Mouse (Mus musculus) heart, postnatal 0 days (tissue): ENCODE data around the gene Prkcz.

Source experiments
- CTCF ChIP-seq: IDR thresholded peaks from 2 replicates; pipeline ENCODE4 v1.5.1; 2016; ENCODE audit warnings: antibody characterized with exemption, control low read depth, low read depth
- EP300 ChIP-seq: IDR thresholded peaks from 2 replicates; pipeline ENCODE4 v1.6.1; 2016; ENCODE audit warnings: antibody characterized with exemption, low read depth

DNA sequence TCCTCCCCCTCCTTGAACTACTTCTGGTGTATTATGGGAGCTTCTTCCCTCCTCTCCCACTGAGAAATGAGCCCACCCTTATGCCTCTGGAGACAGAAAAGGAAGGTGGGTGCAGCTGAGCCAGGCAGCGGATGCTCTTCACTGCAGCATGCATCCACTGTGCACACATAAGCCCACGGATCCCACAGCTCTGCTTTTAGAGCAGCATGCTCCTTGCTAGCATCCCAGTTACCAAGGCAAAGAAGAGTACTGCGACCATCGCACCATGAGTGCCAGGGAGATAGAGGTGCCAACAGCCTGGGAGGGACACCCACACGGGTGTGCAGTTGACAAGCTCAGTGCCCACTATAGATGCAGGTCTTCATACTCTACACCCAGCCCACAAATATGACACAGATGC lies 34.3 kb upstream of the Prkcz start:
- no peak for TF ChIP-seq CTCF
- TF ChIP-seq EP300 = no peak
